Mouse (Mus musculus) CD4-positive naive resting alpha-beta T cell, adult 76 days (primary cell): ENCODE measurements around the gene Ehhadh. TPM values are rescaled to one million over a fixed set of nuclear protein-coding genes. Genes with fewer than 3 reads are reported as not detected.

ENCODE experiments used
- total RNA-seq: library from RNA; stranded (reverse); gene quantifications from one replicate; pipeline ENCODE4 v1.2.4, GENCODE M21; 2023

The Ehhadh gene
- 6.1 TPM for total RNA-seq

DNA sequence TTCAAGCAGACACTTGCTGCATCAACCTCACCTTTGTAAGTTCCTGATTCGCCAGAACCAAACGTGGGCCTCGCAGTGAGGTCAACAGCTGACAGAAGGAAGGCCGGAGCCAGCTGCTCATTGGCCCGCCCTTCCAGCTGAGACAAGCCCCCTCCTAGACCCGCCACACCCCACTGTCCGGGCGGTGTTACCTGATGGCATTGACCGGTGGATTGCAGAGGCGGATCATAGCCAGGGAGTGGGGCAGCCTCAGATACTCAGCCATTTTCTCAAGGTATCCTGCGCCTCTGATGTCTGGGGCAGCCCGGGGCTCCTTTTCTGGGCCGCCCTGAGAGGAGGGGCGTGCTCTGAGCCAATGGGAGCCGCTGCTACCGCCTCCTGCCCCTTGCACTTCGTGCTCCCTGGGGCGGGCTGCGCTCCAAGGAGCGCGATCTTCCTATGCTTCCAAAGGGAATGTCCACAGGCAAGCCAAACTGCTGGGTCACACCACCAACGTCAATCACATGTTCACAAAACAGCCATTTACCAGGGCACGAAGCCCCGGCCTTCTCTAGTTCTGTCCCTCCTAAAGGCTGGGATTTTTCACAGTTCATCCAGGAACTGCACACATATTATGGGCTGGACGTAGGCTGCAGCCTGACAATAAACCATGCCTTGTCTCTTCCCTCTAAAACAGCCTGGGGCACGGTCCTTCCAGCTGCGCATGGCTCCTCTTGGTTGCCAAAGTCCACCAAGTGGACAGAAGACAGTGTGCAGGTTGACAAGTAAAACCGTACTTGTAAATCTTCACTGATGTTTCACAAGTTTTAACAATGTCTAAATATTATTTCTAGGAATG lies at the start of gene Ehhadh:
Gene Ehhadh, minus strand, starts transcription at position 292 of the 838 bp plus-strand sequence.

DNA sequence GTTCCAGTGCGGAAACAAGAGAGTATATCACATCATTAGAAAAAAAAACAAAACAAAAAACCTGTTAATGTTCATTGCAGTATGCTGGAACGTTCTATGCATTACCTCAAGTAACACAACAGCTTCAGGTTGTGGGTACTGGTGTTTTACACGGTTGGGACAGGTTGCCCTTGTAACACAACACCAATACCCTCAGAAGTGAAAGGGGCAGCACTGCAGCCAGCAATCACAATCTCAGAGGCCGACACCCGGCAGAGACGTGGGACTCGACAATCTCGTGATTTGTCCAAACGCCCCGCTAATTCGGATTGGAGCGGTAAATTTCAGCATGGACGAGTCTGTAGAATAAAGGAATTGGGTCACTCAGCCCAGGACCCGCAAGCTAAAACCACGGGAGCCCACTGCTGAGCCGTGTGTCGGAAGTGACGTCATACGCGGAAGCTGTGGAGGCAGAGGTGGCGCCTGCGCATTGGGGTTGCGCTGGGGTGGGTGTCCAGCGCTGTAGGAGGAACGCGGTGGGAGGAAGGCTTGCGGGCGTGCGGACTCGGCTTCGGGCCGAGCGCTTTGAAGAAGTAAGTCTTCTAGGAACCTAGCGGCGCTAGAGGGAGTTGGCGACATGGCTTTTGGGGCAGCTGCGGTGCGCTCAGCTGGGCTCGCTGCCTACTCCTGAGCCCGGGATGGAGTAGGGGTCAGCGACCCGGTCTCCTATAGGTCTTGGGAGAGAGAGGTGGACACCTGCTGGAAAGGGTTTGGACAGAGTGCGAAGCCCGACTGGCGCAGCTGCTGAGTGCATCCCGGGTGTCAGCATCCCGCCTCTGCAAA lies 6.5 kb upstream of the Ehhadh start, which contains the start of gene Map3k13:
Gene Map3k13, plus strand, starts transcription at position 472 of the 822 bp plus-strand sequence.

Other genes with a start within 250 kb of the Ehhadh start
- gene 2510009E07Rik, start 93.1 kb downstream of the Ehhadh start, total RNA-seq = 7.4 TPM
- gene Map3k13, start 6.5 kb upstream of the Ehhadh start, total RNA-seq = 1.00 TPM
- 7.0 TPM for gene Tmem41a, start 159.7 kb upstream of the Ehhadh start, total RNA-seq
- gene Liph, start 207.9 kb upstream of the Ehhadh start, total RNA-seq = not detected
- 116 TPM for gene Senp2, start 221.7 kb upstream of the Ehhadh start, total RNA-seq